Mouse (Mus musculus) embryo, embryonic 11 days (tissue): ENCODE data around the gene Atg16l2.
A peak's percentile ranks its signal among the peaks of the same experiment; 100 is the strongest.

Experiments
- DNase-seq: peaks from one replicate; pipeline ENCODE4 v3.0.0-alpha.2; 2015

Atg16l2 gene

DNA sequence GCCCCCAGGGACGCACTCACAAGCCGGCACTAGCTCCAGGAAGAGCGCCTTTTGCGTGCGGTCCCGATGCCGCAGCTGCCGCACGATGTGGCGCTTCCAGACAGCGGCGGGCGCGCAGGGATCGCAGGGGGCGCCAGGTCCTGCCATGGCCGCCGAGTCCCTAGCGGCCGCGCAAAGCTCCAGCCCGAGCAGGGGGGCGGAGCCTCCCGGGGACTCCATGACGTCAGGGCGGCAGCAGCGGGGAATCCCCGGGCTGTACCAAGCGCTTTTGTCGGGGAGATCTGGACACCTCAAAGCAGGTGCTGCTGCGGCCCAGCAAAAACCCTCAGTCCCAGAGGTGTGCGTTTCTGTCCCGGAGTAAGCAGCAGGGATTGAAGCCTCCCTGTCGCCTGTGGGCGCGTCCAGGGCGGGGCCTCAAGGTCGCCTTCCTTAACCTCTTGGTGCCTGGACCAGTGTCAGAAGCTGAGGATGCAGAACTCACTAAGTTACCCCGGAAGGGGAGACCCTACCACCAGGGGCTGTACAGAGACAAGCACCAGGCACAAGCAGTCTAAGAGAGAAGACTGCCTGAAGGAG, at the start of gene Atg16l2:
Atg16l2 (minus strand) TSS at position 371 of the 576 bp plus-strand sequence.
- DNase-seq, result peak; percentile 95

DNA sequence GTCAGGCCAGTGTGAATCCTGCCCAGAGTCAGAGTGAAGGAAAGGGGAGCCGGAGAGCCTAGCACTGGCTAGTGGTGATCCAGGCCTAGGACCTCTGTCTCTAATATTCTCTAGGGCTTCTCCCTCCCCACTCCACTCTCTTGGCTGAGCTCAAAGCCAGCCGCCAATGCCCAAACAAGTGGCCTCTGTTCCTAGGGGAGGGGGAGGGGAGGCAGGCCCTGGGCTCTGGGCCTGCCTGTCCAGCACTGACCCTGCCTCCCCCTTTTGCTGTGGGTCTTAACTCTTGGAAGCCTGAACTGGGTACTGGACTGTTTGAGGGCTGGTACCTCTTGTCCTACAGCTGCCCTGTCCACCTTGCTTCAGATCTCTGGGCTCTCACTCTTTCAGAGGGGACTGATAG, 47.8 kb upstream of the Atg16l2 start:
- peak; percentile 58 for DNase-seq

DNA sequence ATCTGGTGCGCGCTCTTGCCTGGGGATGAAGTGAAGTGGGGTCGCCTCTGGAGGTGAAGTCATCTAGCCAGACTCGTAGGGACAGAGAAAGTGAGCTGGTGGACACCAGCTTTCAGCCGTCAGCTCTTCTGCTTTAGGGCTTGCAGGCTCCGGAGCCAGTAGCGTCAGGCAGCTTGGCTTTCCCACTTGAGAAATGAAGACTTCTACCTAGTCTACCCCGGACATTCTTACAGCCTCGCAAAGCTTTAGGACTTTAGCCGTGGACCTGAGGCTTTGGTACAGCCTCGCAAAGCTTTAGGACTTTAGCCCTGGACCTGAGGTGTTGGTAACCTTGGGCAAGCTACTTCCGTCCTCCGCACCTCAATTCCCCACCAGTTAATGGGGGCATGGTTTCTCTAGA, 46.3 kb upstream of the Atg16l2 start:
- DNase-seq, result peak; percentile 30

GRCm38 (mm10) chr7:101347767-101348270, 45.8 kb upstream of the Atg16l2 start, which contains the start of gene Arap1:
TSS of gene Arap1 (plus strand) at chr7:101348067.
- peak; percentile 87 for DNase-seq

DNA sequence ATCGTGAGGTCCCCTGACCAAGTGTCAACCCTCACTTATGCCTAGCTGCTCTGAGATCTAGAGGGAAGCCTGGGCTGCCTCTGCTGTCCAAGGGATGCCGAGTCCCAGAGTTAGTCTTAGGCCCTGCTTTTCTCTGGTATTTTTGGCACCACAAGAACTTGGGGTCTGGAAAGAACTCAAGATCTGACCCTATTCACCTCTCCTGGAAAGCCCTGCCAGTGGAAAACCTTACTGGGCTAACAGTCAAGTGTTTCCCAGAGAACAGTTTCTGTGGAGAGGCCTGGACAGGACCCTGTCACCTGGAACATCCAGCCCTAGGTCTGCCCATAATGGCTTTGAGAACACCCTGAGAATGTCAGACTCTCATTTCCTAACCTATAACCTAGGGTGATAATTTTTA, 44.9 kb upstream of the Atg16l2 start:
- no peak for DNase-seq

DNA sequence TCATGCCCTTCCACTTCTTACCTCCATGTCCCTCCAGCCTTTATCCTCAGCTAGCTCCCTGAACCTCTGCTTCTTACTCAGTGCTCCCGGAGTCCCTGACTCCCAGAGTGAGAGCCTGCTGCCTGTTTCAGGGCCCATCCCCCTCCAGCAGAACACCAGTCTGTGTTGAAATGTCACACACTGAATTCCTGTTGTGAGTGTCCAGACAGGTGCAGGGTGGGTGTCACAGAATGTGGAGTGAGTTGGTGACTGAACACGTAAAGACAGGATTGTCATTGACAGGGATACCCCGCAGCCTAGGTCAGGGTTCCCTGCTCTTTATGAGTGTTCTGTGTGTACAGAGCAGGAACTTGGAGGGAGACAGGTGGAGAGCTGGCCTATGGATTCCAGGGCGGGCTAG, 42.8 kb upstream of the Atg16l2 start:
- no peak for DNase-seq

DNA sequence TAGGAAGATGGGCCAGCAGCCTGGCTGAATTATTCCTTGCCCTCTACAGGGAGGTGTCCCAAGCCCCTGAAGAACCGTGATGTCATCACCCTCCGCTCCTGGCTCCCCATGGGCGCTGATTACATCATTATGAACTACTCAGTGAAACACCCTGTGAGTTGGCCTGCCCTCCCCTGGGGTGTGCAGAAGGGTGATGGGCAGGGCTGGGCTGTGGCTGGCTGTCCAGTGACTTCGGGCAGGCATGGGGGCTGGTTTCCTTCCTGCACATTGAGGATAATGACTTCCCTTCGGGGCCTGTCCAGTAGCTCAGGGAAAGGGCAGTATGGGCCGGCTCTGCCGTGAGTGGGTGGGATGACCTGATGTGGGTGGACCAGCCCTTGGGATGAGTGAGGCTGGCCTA, 41.1 kb upstream of the Atg16l2 start:
- no peak for DNase-seq

- no peak for DNase-seq
These were observed 39.4 kb upstream of the Atg16l2 start for GRCm38 (mm10) chr7:101341405-101341804.

DNA sequence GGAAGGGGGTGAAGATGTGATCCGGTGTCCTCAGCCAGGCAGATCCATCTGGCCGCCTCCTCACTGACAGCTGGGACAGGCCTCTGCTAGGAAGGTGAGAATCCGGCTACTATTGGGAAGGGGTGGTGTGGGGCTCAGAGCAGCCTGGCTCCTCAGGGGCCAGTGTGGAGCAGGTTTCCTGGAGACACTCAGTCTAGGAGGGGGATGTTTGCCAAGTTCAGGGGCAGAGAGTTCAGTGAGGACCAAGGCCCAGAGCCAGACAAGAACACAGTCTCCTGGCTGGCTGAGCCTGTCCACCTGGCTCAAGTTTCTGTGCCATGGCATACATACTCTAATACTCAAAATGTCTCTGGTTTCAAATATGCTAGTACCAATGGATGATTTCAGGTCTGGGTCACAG, 35.4 kb upstream of the Atg16l2 start:
- DNase-seq, result no peak

DNA sequence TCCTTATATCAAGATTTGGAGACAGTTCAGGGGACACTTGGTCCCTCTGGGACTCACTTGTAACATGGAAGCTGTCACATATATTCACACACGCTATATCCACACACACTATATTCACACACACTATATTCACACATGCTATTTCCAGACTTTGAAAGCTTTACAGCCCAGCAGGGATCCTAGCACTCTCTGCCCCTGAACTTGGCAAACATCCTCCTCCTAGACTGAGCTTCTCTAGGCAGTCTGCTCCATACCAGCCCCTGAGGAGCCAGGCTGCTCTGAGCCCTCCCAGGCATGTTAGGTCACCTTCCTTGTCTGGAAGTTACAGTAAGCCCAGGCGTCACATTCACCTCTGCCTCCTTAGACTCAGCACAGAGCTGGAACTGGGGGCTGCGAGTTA, 34.6 kb upstream of the Atg16l2 start:
- no peak for DNase-seq

DNA sequence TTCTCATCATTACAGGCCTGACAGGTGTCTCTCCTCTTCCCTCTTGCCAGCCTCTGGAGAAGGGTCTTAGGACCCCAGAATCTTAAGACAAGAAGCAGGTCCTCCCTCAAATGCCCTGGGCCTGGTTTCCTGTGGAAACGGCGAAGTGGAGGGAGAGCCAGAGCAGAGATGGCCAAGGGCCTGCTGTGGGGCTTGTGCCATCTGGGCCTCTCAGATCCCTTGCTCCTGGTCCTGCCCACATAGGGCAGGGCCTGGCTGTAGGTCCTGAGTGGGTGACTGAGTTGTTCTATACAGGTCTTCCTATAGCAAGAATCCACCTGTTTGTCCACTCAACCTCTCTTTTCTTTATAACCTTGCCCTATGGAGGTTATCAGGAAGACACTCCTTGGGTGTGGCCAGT, 33.2 kb upstream of the Atg16l2 start:
- DNase-seq, result no peak

GRCm38 (mm10) chr7:101332045-101332831, 30.2 kb upstream of the Atg16l2 start:
- no peak for DNase-seq

- DNase-seq, result no peak
These were observed 28.8 kb upstream of the Atg16l2 start for GRCm38 (mm10) chr7:101330841-101331173.

- no peak for DNase-seq
These were observed 28.2 kb upstream of the Atg16l2 start for GRCm38 (mm10) chr7:101330074-101330840.

DNA sequence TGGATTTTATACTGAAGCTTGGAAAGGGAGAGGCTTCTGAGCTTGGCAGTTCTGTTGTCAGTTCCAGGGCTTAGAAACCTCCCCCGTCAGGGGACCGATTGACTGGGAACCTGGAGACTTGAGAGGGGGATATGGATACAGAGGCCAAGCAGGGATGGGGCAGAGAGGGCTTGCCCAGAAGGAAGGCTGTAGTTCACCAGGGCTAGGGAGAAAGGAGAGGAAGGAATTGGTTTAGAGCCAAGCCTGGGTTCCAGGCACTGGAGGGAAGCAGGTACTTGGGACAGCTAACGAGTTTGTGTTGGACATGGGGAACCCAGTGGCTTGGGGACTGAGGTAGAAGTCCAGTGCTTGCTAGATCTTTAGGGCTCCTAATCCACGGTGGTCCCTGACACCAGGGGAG, 27.6 kb upstream of the Atg16l2 start:
- no peak for DNase-seq

DNA sequence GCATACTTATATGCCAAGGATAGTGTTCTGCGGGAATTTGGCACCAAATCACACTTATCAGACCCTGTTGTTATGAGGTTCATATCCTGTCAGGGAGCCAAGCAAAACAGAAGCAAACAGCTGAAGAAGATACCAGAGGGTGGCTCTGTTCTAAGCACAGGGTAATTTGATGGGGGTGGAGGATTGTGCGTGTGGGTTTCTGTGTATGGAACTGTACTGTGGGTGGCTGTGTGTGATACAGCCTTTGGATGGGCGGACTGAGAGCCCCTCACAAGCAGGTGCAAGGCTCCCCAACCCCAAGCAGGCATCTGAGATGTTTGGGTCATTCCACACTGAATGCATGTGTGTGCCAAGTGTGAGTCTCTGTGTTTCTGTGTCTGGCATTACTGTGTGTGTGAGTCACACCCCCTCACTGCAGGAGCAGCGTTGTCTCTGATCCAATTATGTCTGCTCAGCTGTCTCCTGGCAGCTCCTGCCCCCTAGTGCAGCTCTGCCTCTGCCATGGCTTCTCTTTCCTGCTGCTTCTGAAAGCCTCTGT, 26.6 kb upstream of the Atg16l2 start:
- DNase-seq, result no peak

DNA sequence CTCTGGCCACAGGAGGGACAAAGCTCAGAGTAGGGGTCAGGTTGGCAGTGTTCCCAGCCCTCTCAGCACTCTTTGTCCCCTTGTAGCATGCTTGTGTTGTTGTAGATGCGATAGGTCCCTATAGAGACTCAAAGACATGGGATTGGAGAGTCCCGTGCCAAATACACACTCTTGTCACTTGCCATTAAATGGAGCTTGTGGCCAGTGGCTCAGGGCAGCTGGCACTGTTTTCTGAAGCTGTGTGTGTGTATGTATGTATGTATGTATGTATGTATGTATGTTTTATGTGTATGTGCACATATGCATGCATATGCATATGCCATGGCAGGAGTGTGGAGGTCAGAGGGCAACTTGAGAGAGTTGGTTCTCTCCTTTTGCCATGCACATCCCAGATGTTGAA, 25.7 kb upstream of the Atg16l2 start:
- no peak for DNase-seq

DNA sequence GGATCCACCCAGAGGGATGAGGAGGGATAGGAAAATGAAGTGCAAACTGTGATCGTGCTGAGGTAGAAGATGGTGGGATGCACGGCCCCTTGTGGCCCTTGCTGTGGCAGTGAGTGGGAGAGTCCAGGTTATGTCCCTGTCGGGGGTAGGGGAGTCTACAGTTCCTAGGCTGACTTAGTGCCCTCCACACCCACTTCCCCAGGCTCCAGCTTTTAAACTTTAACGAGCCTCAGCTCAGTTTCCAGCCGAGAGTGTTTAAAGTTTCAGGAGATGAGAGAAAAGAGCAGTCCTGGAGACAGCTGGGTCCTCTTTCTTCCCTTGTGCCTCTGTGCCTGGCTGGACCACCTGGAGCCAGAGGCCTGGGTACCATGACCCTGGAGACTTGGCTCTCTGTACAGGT, 25.2 kb upstream of the Atg16l2 start:
- no peak for DNase-seq

DNA sequence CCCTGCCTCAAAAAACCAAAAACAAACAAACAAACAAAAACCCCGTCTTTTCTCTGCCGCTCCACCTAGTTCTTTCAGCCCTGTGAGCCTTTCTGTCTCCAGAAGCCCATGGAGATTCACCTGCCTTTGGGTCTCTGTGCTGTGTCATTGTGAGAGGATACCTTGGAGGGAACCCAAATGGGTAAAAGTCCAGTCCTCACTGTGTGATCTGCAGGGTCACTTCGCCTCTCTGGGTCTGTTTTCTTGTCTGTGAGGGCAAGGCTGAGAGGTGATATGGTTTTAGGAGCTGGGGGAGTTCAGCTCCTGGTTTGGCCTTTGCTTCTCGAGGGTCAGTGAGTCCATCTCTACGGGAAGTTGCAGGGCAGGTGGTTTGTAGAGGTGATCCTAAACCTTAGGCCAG, 24.0 kb upstream of the Atg16l2 start:
- no peak for DNase-seq

- no peak for DNase-seq
These were observed 22.3 kb upstream of the Atg16l2 start for GRCm38 (mm10) chr7:101324142-101324962.

DNA sequence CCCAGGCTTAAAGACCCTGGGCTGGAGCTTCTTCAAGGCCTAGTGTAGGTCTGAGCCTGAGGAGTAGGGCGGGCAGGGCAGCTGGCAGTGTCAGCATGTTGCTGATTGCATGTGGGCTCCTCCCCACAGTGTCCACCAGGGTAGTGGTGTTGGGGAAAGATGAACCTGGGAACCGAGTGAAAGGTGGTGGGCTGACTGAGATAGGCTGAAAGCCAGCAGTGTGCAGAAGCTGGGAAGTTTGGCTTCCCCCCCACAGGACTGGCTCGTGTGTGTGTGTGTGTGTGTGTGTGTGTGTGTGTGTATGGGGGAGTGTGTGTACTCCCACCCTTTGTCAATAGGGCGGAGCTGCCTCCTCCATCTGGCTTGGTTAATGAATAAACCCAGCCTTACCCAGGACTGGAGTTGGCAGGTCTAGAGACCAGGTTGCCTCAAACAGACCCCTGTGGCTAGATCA, 21.1 kb upstream of the Atg16l2 start:
- no peak for DNase-seq

- DNase-seq, result peak; percentile 68
These were observed 19.3 kb upstream of the Atg16l2 start for GRCm38 (mm10) chr7:101321218-101321827.
